Mouse (Mus musculus) hindbrain, embryonic 14.5 days (tissue): ENCODE measurements around the gene Hoxc6. TPM values are rescaled to one million over a fixed set of nuclear protein-coding genes. Genes with fewer than 3 reads are reported as not detected.

Source experiments
- ATAC-seq: fragments of 200-750 bp; cut with Nextera tagmentation; 2 replicates; pipeline ENCODE4 v1.8.0; 2017; ENCODE audit warnings: moderate number of reproducible peaks, mild to moderate bottlenecking, moderate TSS enrichment, moderate library complexity; ENCODE audit not compliant: low FRiP score
- DNase-seq: peaks from one replicate; pipeline ENCODE4 v3.0.0-alpha.2; 2015; ENCODE audit warnings: low spot score
- H3K27ac ChIP-seq: fragments of 300-500 bp; sonication (generic); 2 replicates; pipeline ENCODE4 v1.5.1; 2014; ENCODE audit warnings: mild to moderate bottlenecking, moderate library complexity
- H3K27me3 ChIP-seq: fragments of 300-500 bp; sonication (generic); 2 replicates; pipeline ENCODE4 v1.6.1; 2014; ENCODE audit warnings: mild to moderate bottlenecking, low read length, mixed read lengths; ENCODE audit not compliant: control insufficient read depth, insufficient read depth
- H3K36me3 ChIP-seq: fragments of 300-500 bp; sonication (generic); replicated peaks from 2 replicates; pipeline ENCODE4 v1.6.1; 2014; ENCODE audit not compliant: control insufficient read depth, insufficient read depth
- H3K4me1 ChIP-seq: fragments of 300-500 bp; sonication (generic); replicated peaks from 2 replicates; pipeline ENCODE4 v1.6.1; 2014; ENCODE audit warnings: antibody characterized with exemption, low read length, mixed read lengths; ENCODE audit not compliant: control insufficient read depth, insufficient read depth
- H3K4me2 ChIP-seq: fragments of 300-500 bp; sonication (generic); replicated peaks from 2 replicates; pipeline ENCODE4 v1.6.1; 2014; ENCODE audit warnings: mild to moderate bottlenecking, moderate library complexity
- H3K4me3 ChIP-seq: fragments of 300-500 bp; sonication (generic); replicated peaks from 2 replicates; pipeline ENCODE4 v1.5.1; 2014; ENCODE audit warnings: mild to moderate bottlenecking, low read length
- H3K9ac ChIP-seq: fragments of 300-500 bp; sonication (generic); 2 replicates; pipeline ENCODE4 v1.6.1; 2014
- H3K9me3 ChIP-seq: fragments of 300-500 bp; sonication (generic); 2 replicates; pipeline ENCODE4 v1.6.1; 2016; ENCODE audit warnings: low read length; ENCODE audit not compliant: control insufficient read depth
- WGBS: fragments of 180-500 bp; shearing (Covaris S2); extraction: QIAGEN DNeasy Blood & Tissue Kit; methylation state at CpG from one replicate; pipeline ENCODE4 v1.1.7; 2014; 5-methylcytosine and 5-hydroxymethylcytosine counted together
- microRNA counts: library from miRNA; unstranded; fragments of <30 nt; microRNA quantifications from one replicate; lab custom pipeline; 2016
- microRNA-seq: library from miRNA; unstranded; fragments of <30 nt; microRNA quantifications from one replicate; pipeline ENCODE4, GENCODE M21; 2016
- polyA plus RNA-seq: library from polyadenylated mRNA; unstranded; fragments of >200 nt; fragmentation: Nextera tagmentation; extraction: Ambion mirVana; gene quantifications from 2 replicates; pipeline ENCODE4 v1.2.1, GENCODE M21; 2014

Hoxc6 gene
- polyA plus RNA-seq, 1 experiment from 2014 or later: 24.8 TPM

GRCm38 (mm10) chr15:103059393-103059992 is 61.4 kb downstream of the Hoxc6 start:
- DNase-seq (no peak), ATAC-seq (no peak)
- peak overlapping the region; percentile 59 for H3K4me2 ChIP-seq
- H3K36me3 ChIP-seq: no peaks in the 10 kb centered on the region
- 3% methylated on average over 21 of the region's 21 CpGs for WGBS
- H3K9ac ChIP-seq: peak overlapping the region; percentile 67
- peaks cover 85% of the 10 kb centered on the region for H3K27me3 ChIP-seq
- no peaks in the 10 kb centered on the region for H3K9me3 ChIP-seq
- H3K4me1 ChIP-seq: peaks cover 7% of the 10 kb centered on the region; the same call in 1 of the 2 replicates
- peak overlapping the region; percentile 36 for H3K4me3 ChIP-seq
- H3K27ac ChIP-seq: peak overlapping the region; percentile 94

GRCm38 (mm10) chr15:103060021-103060340 is 61.9 kb downstream of the Hoxc6 start:
- Histone ChIP-seq H3K9me3 (no peaks in the 10 kb centered on the region), H3K36me3 (no peaks in the 10 kb centered on the region), H3K27me3 (peaks cover 84% of the 10 kb centered on the region), H3K4me3 (peak overlapping the region; percentile 36), H3K27ac (peak overlapping the region; percentile 94), H3K4me1 (peaks cover 7% of the 10 kb centered on the region; the same call in 1 of the 2 replicates), H3K9ac (peak overlapping the region; percentile 67), H3K4me2 (peak overlapping the region; percentile 59)
- WGBS: 8% methylated on average over 11 of the region's 11 CpGs
- ATAC-seq (no peak), DNase-seq (no peak)

- Histone ChIP-seq H3K36me3 (no peaks in the 10 kb centered on the region), H3K9me3 (no peaks in the 10 kb centered on the region), H3K27ac (peak overlapping the region; percentile 94), H3K4me3 (peak overlapping the region; percentile 36), H3K9ac (peak overlapping the region; percentile 67), H3K4me1 (peaks cover 7% of the 10 kb centered on the region; the same call in 1 of the 2 replicates), H3K27me3 (peaks cover 84% of the 10 kb centered on the region), H3K4me2 (peak overlapping the region; percentile 59)
- 2% methylated on average over 36 of the region's 36 CpGs for WGBS
- ATAC-seq (peak; percentile 74; the same call in 1 of the 2 replicates), DNase-seq (peak; percentile 56)
Measured at GRCm38 (mm10) chr15:103060341-103061130, 62.5 kb downstream of the Hoxc6 start.

GRCm38 (mm10) chr15:103061131-103061825 is 63.2 kb downstream of the Hoxc6 start:
- peak; percentile 71 for DNase-seq
- Histone ChIP-seq H3K4me3 (peak overlapping the region; percentile 36; the same call in 1 of the 2 replicates), H3K36me3 (no peaks in the 10 kb centered on the region), H3K9me3 (no peaks in the 10 kb centered on the region), H3K4me2 (peak overlapping the region; percentile 59), H3K27ac (peak overlapping the region; percentile 94), H3K9ac (peak overlapping the region; percentile 35; the same call in 1 of the 2 replicates), H3K27me3 (peaks cover 84% of the 10 kb centered on the region), H3K4me1 (0 out of 2 replicates have a peak, but pooled peaks cover 4% of the 10 kb centered on the region)
- peak; percentile 33; the same call in 1 of the 2 replicates for ATAC-seq
- WGBS: 2% methylated on average over 30 of the region's 30 CpGs

MicroRNAs encoded within 50 kb of the gene (microRNA counts, 519-probe panel; counts per million panel counts)
- microRNA mmu-miR-615-3p (lab: Ali Mortazavi, UCI) (3,473 counts per million, percentile 21 among the panel's probes with 10 or more counts), microRNA mmu-miR-615-5p (lab: Ali Mortazavi, UCI) (not detected)

Small RNAs within 50 kb of the gene (microRNA-seq; reads per million reads assigned to microRNA genes)
- 6.8 reads per million, percentile 26 among the genes with 10 or more reads in this experiment for gene Mir196a-2
- 2,237 reads per million, percentile 84 among the genes with 10 or more reads in this experiment for gene Mir615

Other genes starting within 250 kb of the Hoxc6 start
- not detected in 2 replicates for gene Hoxc13, start 77.2 kb upstream of the Hoxc6 start, polyA plus RNA-seq
- gene Hoxc12, start 61.5 kb upstream of the Hoxc6 start, polyA plus RNA-seq: not detected in 2 replicates
- not detected in 2 replicates for gene Hoxc11, start 43.8 kb upstream of the Hoxc6 start, polyA plus RNA-seq
- not detected in 2 replicates for gene Hoxc10, start 31.5 kb upstream of the Hoxc6 start, polyA plus RNA-seq
- 25.0 and 32.2 TPM in 2 replicates for gene Hoxc5, start 30.8 kb upstream of the Hoxc6 start, polyA plus RNA-seq
- gene Hoxc9, start 21.8 kb upstream of the Hoxc6 start, polyA plus RNA-seq: 0.25 and 0.75 TPM in 2 replicates
- 9.2 and 22.9 TPM in 2 replicates for gene Hoxc8, start 7.7 kb upstream of the Hoxc6 start, polyA plus RNA-seq
- gene Hoxc4, start 20.7 kb downstream of the Hoxc6 start, polyA plus RNA-seq: 74.9 and 90.0 TPM in 2 replicates
- gene Smug1, start 168.8 kb downstream of the Hoxc6 start, polyA plus RNA-seq: 37.6 and 40.8 TPM in 2 replicates
- gene Cbx5, start 241.6 kb downstream of the Hoxc6 start, polyA plus RNA-seq: 153 and 171 TPM in 2 replicates
- gene Hnrnpa1, start 242.2 kb downstream of the Hoxc6 start, polyA plus RNA-seq: 526 and 623 TPM in 2 replicates